Mouse (Mus musculus) megakaryocyte-erythroid progenitor cell, adult 5-6 weeks (primary cell): ENCODE results near the gene Ccdc42. TPM values are rescaled to one million over a fixed set of nuclear protein-coding genes. Genes with fewer than 3 reads are reported as not detected.
A peak's percentile ranks its signal among the peaks of the same experiment; 100 is the strongest.

Experiments used
- ATAC-seq: replicated peaks from 2 replicates; pipeline ENCODE4 v1.8.0; 2016; ENCODE audit warnings: mild to moderate bottlenecking, inconsistent platforms; ENCODE audit not compliant: severe bottlenecking, poor library complexity, low FRiP score, low TSS enrichment
- total RNA-seq, 2 experiments: library from RNA; stranded (forward) in 1 of 2; stranded (reverse) in 1 of 2; fragments of 200-1000, 215-1000 nt in 1 of 2; fragments of >200 nt in 1 of 2; fragmentation: Nextera tagmentation in 1 of 2; gene quantifications; 2 replicates each; pipeline ENCODE4 v1.2.3; 2014 to 2017

Gene Ccdc42
- total RNA-seq (2014; fragmentation: Nextera tagmentation), result not detected in 2 replicates
- total RNA-seq (2017), result not detected in 2 replicates

DNA sequence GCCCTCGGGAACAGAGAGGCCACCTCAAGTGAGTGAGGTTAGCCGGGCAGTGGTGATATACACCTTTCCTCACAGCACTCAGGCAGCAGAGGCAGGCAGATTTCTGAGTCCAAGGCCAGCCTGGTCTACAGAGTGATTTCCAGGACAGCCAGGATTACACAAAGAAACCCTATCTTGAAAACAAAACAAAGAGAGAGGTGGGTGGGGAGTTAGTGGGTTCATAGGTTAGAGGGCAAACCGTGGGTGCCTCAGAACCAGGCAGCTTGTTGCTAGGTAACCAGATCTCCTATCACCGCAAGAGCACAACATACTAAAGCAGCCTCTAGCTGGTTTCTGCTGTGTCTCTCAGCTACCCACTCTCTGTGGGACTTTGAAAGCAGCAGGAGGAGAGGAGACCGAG, at the start of gene Ccdc42:
Ccdc42 (plus strand) TSS at position 301 of the 400 bp plus-strand sequence.
- no peak for ATAC-seq

DNA sequence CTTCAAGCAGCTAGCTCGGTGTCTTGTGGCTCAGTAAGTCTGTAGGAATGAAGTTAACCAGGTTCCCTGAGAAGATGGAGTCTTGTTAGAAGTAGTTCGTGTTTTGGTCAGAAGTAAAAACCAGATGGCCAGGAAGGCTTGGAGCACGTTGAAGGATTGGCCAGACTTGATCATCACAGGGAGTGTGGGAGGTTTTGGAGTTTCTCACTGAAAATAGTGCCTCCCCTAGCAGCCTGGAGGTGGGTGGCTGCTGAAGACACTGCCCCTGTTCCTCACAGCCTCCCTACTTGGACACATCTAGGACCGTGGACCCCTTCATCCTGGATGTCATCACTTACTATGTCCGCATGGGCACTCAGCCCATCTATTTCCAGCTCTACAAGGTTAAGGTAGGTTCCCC, 47.2 kb upstream of the Ccdc42 start:
- no peak for ATAC-seq

DNA sequence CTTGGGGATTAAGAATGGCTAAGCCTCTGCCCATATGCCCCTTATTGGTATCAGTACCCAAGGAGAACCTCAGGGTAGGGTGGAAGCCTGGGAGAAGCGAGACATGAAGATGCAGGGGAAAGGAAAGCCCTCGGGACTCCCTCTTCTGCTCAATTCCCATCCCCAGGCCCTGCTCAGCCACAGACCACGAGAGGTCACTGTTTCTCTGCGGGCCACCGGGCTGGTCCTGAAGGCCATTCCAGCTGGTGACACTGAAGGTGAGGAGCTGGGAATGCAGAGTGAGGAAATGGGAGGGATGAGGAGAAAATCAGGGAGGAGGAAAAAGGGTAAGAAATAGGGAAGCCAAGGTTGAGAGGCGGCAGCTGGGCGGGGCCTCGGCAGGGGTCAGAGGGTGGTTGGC, 42.3 kb upstream of the Ccdc42 start:
- no peak for ATAC-seq

DNA sequence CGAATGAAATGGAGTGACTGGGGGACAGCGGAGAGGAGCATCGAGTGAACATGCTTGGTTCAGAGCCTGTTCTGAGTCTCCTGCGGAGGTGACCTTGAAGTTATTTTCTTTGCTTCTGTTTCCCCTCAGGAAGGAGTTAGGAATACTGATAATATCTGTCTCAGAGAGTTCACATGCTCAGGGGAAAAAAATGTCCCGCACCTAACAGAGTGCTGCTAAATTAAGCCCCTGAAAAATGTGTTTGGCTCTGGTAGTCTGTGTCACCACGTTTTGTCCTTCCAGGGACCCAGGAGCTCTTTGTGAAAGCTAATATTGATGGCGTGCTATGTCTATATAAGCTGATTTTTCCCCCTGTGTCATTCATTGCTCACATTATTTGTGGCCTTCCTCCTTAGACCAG, 41.6 kb upstream of the Ccdc42 start:
- ATAC-seq, result no peak

DNA sequence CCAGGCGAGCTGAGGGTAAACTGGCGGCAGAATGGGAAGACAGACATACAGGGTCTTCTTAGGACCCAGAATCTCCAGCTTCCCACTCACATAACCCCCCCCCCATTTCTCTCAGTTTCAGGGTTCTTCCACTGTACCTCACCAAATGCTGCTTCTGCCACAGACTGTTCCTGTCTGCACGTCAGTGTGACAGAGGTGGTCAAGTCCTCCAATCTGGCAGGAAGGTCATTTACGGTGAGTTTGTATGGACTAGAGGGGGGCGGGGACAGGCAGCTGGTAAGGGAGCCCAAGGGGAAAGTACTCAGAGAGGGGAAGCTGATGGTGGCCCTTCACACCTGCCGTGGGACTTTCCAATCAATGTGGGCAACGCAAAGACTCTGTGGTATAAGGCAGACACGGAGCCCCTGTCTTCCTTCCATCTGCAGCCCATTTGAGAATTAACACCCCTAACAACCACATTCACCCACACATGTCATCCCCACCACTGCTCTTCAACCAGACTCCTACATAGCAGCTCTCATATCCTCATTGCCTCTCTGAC, 41.1 kb upstream of the Ccdc42 start:
- no peak for ATAC-seq

DNA sequence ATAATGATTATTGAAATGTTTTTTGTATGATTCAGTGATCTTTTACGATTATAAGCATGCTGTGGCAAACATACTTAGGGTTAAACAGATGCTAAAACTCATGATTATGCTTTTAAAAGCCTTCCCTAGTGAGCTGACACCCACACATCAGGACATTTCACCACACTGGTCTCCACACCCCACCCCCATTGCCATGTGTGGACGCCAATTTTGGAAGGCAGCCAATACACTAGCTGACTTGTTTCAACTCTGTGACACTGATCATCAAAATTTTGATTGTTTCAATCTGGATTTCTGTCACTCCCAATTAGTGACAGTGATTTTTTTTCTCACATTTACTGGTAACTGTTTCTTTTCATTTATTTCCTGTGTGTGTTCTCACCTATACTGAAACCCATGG, 39.3 kb upstream of the Ccdc42 start:
- ATAC-seq, result no peak

DNA sequence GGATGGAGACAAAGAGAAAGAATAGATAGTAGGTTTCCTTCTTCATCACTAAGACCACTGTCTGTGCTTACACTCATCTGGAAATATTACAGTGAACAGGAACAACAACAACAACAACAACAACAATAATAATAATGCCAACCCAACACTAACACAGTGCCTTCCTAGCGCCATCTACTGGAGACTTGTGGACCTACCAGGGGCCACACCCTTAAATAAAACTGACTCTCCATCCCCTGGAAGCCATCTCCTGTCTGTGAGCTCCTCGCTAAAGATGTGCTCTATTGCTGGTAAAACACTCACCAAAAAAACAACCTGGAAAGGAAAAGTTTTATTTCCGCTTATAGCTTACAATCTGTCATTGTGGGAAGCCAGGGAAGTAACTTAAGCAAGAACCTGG, 37.2 kb upstream of the Ccdc42 start:
- no peak for ATAC-seq

DNA sequence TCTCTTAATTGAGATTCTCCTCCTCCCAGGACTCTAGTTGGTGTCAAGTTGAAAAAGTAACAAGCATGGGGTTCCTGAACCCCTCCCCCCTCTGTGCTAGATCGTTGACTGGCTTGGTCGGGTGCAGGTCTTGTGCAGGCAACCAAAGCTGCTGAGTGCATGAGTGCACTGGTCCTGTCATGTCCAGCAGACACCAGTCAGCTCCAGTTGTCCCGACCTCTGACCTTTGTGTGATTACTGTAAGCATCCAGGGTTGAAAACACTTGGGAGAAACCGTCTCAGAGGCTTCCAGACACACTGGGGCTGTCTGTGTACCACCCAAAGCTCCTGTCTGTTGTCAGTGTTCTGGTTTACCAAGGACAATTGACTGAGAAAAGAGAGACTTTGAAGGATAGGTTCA, 36.5 kb upstream of the Ccdc42 start:
- ATAC-seq, result no peak

DNA sequence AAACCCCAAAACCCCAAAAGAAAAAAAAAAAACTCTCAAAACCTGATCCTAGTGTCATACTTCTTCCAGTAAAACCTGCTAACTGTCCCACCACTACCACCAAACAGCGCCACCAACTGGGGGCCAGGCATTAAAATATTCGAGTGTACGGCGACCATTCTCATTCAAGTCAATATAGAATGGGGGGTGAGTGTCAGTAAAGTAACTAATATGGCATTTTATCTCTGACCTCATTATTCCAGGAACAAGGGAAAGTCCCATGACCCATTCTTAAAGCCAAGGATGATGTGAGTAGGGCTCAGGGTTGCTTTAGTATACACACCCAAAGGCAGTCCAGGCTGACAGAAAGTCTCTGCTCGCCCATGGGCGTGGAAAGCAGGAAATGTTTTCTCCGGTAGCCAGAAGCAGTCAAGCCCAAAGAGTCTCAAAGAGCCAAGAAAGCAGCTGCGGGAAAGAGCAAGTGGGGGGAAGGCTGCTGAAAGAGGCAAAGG, 32.8 kb upstream of the Ccdc42 start:
- no peak for ATAC-seq

DNA sequence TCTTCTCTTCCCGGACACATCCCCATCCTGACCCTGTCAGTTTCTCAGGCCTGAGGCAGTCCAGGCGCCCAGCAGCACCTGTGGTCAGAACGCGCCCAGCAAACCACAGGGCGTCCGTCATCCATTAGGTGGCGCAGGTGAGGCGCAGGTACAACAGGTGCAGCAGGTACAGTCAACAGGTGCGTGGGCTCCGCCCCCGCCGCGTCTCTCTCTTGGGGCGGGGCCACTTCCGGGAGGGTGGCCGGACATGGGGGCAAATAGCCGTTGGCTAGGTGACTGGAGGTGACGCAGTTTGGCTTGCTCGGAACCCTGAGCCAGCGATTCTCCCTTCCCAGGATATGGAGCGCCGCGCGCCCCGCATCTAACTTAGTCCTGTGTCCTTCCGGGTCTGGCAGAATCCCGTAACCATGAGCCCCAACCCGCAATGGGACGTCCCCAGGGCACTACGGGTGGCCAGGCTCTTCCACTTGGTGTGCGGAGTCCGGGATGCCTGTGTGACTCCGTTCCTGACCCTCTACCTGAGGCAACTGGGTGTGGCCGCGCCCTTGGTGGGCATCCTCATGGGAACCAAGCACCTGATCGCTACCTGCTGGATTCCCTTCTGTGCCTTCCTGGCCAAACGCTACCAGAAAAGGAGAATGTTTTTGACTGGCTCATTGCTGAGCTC, 30.8 kb upstream of the Ccdc42 start, which contains the start of gene Mfsd6l:
Mfsd6l (plus strand) TSS at position 269 of the 667 bp plus-strand sequence.
- no peak for ATAC-seq

DNA sequence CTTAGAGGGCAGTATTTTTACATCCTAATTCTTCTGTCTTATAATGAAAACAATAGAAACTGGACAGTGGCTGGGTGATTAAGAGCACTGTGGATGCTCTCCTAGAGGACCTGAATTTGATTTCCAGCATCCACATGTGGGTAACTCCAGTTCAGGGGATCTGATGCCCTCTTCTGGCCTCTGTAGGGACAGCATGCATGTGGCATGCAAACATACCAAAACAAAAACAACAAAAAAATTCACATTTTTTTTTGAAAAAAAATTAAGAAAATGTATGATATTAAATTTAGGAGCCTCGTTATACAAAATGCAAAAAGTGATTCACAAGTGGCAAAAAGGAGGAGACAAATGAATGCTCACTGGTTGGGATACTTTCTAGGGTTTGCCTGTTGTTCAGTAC, 27.3 kb upstream of the Ccdc42 start:
- ATAC-seq, result no peak

DNA sequence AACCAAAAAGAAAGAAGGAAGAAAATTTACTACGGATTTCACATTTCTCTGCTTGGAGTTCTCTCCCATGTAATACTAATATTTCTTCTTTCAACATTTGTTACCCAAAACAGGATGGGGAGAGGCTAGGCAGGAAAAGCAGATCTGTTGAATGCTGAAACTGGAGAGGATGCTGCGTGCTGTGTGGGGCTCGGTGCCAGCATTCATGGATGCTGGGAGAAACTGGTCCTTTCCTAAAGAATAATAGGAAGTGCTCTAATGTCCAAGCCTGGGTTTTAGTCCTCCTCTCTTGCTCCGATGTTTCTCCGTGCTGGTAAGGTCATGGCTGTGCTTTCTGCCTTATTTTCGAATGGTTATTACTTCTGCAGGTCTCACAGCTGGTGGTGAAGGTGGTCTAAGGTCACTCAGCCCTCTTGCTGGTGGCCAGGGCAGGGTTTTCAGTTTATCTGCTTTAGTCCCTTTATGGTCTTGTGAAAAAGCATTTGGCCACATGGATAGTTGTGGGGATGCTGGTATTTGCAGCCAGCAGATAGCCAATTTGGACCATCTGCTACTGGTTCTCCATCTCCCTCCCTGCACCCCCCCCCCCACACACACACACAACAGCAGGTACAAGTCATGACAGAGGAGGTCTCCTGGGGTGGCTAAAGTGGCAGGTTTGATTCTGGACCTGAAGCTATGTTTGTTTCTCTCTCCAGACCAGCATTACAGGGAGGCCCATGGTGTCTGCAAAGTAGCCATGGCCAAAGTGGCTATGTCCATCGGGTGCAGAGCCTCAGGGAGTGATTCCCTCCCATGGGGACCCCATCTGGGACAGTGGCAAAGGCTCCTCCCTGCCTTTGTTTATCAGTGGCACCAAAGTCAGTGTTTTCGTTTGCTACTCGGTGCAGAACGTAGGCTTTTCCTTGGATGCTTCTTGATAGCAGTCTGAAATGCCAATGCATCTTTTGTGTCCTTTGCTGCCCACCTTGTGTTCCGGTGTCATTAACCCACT, 24.6 kb upstream of the Ccdc42 start:
- ATAC-seq, result no peak

DNA sequence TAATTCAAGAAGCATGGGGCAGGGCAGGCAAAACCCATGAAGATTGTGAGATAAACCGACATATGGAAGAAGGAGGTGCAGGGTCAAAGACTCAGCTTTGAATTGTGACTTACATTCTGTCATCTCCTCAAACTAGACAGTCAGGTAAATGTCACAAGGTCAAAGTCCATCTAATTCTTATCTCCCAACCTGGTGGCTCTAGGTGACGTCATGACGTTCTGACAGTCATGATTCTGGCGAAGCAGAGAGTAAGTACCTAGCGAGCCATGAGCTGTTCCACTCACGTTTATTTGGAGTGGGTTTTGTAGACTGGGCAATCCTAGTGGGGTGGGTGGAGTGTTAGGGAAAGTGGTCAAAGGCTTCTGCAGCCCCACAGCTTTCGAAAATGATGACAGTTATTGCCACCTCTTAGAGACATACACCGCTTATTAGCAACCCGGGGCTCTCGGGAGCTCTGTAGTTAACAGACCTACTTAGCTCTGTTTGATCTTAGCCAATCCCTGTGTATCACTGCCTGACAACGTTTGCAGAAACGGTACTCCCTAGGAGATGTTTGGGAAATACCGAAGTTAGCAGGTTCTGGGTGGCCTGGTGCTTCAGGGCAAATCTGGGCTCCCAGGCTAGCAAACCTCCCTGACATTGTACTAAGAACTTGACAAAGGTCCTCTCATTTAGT, 22.3 kb upstream of the Ccdc42 start:
- no peak for ATAC-seq

DNA sequence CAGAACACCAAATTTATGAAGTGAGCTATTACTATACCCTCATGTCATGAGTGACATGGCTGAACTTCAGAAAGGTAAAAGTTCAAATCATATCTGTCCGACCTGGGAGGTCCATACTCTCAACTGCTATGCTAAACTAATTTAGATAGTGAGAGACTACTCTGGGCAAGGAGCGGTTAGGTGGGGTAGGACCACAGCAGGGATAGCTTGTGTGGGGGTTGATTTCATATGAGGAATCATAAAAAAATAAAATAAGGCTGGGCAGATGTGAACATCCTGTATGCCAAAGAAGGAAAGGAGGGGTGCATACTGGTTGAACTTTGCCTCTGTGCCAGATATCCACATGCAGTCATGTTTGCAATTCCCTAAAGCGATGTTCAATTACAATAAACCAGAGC, 21.8 kb upstream of the Ccdc42 start:
- no peak for ATAC-seq

DNA sequence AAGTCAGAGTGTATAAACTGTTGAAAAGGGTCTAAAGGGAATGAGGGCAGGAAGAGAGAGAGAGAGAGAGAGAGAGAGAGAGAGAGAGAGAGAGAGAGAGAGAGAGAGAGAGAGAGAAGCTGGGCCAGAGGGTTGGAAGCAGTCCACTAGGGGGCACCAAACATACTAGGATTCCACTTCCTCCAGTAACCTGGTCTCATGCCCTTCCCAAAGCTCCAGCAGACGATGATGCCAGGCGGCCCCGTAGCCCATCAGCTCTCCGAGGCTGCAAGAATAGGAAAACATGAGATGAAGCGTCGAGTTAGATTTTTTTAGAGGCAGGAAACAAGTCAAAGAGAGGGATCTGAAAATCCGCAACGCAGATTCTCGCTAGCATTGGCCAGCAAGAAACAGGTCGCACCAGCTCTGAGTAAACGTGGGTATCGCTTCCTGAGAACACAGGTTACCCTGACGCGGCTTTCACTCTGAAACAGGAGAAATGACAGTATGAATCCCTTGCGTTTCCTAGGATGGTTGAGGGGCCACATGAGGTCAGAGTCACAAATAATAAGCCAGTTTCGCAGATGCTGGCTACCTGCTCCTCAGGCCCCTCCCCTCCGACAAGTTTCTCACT, 20.3 kb upstream of the Ccdc42 start:
- 0 out of 2 replicates have a peak, but pooled peaks have one; percentile 67 for ATAC-seq

DNA sequence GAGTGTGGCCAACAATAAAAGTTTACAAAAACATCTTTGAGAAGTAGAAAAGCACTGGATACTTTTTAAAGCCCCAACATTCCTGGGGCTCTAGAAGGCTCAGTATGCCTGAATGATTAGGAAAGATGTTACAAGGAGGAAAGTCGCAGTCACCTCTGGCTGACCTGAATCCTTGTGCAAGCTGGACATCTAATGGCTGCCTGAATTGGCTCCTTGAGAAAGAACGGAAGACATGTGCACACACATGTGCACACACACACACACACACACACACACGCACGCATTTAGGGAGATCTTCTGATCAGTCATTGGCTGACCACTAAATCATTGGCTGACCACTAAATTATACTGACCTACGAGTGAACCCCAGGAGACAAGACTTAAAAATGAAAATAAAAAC, 16.0 kb upstream of the Ccdc42 start:
- ATAC-seq, result no peak

DNA sequence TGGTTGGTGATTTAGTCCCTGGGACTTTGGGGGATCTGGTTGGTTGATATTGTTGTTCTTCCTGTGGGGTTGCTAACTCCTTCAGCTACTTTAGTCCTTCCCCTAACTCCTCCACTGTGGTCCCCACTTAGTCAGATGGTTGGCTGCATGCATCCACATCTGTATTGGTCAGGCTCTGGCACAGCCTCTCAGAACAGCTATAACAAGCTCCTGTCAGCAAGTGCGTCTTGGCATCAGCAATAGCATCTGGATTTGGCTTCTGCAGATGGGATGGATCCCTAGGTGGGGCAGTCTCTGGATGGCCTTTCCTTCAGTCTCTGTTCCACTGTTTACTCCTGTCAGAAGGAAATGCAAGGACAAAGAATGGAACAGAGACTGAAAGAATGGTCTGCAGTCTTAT, 9.7 kb upstream of the Ccdc42 start:
- no peak for ATAC-seq

DNA sequence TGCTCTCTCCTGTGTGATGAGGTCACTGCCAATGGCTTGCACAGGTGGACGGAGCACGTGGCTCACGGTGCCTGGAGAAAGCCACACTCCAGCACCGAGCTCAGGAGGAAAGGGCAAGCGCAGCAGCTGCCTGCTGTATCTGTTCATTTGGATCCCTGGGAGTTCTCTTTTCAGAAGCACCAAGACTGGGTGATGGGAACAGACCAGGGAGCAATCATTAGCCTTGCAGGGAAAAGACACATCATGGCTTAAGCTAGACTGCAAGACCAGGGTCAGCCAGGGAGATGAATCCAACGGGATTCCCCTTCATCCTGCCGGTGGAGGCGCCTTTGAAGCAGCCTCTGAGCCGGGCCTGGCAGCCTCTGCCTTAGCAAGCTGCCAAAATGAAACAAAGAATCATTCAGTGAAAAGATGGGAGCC, 7.3 kb upstream of the Ccdc42 start:
- no peak for ATAC-seq

DNA sequence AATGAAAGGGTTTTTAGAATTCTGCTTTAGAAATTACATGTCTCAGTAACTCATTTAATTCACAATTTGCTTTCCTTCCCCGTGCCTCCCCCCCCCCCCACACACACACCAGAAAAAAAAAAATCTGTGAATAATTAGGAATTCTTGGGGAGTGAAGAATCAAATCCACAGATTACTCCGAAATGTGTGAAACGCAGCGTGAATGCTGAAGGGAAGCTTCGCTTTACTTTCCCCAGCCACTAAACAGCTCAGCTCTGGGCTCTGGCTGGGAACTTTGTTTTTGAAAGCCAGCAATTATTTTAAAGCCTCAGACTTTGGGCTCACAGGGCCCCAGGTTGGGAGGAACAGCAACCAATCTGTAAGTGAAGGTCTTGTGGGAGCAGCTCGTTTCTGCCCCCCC, 6.3 kb upstream of the Ccdc42 start:
- ATAC-seq, result no peak
